Mouse (Mus musculus) left cerebral cortex, postnatal 36 days (tissue): Measurements from ENCODE around the gene Tekt2. TPM values are rescaled to one million over a fixed set of nuclear protein-coding genes. Genes with fewer than 3 reads are reported as not detected.
A peak's percentile ranks its signal among the peaks of the same experiment; 100 is the strongest.

Experiments used
- DNase-seq, 2 experiments: peaks; one replicate each; pipeline ENCODE4 v3.0.0; 2021 to 2022; ENCODE audit warnings: low spot score in 2 of 2, mixed read lengths in 1 of 2
- intact Hi-C: fragments of 180-260 bp; cut with DNase I; formaldehyde crosslinking; loops from one replicate; pipeline ENCODE4 v1.15.1; 2025
- total RNA-seq, 2 experiments: library from RNA; stranded (reverse); gene quantifications; 2 replicates each; pipeline ENCODE4 v1.2.3; 2021

Tekt2 gene
- 1 to 10 TPM; 1.1 to 2.2 TPM for total RNA-seq

DNA sequence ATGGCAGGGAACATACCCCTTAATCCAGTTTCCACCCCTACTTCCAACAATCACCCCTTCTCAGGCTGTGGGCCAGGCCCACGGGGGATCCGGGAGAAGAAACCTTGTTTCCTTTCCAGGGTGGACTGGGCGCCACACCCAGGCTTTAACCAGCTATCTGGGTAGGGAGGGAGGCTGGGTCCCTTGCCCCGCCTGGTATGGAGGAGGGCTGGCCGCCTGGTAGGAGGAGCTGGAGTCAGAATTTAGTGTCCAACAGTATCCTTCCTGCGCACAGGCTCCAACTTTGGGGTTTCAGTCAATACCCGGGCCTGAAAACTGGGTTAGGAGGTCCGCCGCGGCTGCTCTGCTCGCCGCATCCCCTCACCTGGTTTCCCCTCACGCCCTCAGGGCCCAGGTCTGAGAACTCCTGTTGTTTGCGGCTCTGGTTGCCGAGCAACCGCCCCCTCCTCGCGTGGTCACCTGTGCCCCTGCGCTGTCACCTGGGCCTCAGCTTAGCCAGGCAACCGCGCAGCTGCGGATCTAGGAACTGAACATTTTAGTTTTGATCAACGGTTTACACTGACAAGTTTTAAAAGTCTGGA is at the start of gene Tekt2:
Gene Tekt2, minus strand, starts transcription at position 408 of the 581 bp plus-strand sequence.
- no peak for DNase-seq
- intact Hi-C loops = no loop called here

GRCm38 (mm10) chr4:126371497-126371896 is 46.0 kb upstream of the Tekt2 start:
- DNase-seq = peak in 1 of 2 experiments; percentile 7
- intact Hi-C loops = no loop called here

DNA sequence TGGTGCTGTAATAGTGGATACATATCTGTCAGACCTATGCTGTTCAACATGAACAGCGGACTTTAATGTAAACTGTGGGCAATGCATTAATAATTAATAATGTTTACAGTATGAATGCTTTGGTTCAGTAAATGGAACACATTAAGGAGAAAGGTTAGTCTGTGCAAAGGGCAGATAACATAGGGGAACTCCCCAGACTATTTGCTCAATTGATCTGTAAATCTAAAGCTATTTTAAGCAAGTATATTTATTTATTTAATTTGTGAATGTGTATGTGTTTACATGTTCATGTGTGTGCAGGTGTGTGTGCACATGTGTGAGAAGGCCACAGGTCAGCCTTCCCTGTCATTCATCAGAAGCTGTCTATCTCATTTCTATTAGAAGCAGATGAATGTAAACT is 34.6 kb upstream of the Tekt2 start:
- DNase-seq = no peak
- intact Hi-C loops = no loop called here

GRCm38 (mm10) chr4:126343451-126343850 is 18.0 kb upstream of the Tekt2 start:
- intact Hi-C loops = no loop called here
- no peak for DNase-seq

GRCm38 (mm10) chr4:126339461-126339860 is 14.0 kb upstream of the Tekt2 start:
- intact Hi-C loops = no loop called here
- no peak for DNase-seq

GRCm38 (mm10) chr4:126332358-126332757 is 6.9 kb upstream of the Tekt2 start:
- intact Hi-C loops = no loop called here
- DNase-seq = no peak

DNA sequence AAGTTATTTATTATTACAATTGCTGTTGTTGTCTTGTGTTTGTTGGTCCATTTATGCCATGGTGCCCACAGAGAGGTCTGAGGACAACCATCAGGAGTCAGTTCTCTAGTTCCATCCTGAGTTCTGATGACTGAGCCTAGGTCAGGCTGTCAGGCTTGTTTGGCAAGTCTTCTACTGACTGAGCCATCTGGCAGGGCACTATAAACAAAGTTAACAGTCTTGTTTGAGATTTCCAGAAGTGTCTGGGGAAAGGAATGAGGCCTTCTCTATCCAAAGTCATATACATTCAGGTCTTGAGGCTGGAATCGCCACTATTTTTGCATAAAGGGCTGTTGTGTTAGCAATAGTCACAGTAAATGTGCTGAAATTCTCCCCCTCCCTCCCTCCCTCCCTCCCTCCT is 6.3 kb upstream of the Tekt2 start:
- intact Hi-C loops = no loop called here
- no peak for DNase-seq

- DNase-seq = no peak
- intact Hi-C loops = no loop called here
These were observed 4.8 kb upstream of the Tekt2 start for GRCm38 (mm10) chr4:126330295-126330694.

DNA sequence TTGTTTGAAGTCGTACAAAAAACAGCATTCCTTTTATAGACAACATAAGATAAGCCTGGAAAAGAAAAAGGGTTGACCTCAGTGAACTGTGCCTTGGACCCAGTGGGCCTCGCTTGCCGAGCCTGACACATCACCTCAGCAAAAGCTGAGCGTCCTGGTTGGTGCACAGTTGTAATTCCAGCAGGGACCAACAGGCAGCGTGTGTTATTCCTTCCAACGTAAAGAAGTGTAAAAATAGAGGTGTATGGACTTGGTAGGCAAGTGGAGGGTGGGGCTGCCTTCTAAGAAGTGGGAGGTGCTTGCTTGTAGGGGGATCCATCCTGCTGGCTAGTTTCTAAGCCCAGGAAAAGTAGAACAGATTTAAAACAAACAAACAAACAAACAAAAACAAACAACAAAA is 548 bp upstream of the Tekt2 start:
- DNase-seq = no peak
- intact Hi-C loops = no loop called here

GRCm38 (mm10) chr4:126324861-126325260 is 627 bp downstream of the Tekt2 start:
- no peak for DNase-seq
- intact Hi-C loops = no loop called here

DNA sequence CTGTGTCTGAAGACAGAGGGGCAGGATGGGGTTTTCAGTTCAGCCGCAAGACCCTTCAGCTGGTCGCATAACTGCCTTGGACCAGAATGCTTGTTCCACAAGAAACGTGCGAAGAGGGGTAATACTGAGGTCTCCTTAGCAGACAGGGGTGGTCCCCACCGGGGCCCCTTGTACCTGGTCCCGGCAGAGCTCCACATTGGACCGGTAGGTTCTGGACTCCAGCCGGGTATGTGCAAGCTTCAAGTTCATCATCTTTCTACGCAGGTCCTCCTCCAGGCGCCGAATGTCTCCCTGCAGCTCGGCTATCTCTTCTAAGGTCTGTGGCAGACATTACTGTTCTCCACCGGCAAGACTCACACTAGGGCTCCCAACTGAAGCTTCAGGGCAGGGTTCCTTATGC is 2.8 kb downstream of the Tekt2 start:
- intact Hi-C loops = no loop called here

DNA sequence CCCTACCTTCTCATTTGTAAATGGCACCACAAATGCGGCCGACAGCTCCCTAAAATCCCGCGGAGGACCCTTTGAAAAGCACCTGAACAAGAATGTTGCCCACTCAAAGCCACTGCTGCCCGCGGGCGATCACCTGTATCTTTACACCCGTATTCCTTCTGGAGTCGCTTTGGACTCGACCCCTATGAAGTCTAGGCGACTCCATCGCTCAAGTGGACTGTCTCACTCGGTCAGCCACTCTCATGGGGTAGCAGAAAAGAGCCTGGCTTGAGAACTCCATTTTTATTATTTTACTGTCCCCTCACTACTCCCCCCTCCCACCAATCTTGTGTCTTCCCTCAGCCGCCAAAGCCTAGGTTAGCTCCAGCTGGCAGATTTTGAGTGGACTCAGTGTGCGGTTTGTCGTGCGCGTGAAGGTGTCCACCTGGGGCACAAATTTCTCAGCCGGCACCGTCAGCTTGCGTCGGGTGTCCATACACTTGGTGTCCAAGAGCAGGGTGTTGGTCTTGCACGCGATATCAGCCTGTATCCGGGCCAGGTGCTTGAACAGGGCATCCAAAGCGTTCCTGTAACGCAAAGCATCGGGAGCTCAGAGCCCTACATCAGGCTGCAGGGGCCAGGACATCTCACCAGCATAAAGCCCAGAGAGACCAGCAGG is 3.5 kb downstream of the Tekt2 start:
- no peak for DNase-seq
- intact Hi-C loops = no loop called here

More for the DNA sequence above, 2.8 kb downstream of the Tekt2 start:
- no peak for DNase-seq

DNA sequence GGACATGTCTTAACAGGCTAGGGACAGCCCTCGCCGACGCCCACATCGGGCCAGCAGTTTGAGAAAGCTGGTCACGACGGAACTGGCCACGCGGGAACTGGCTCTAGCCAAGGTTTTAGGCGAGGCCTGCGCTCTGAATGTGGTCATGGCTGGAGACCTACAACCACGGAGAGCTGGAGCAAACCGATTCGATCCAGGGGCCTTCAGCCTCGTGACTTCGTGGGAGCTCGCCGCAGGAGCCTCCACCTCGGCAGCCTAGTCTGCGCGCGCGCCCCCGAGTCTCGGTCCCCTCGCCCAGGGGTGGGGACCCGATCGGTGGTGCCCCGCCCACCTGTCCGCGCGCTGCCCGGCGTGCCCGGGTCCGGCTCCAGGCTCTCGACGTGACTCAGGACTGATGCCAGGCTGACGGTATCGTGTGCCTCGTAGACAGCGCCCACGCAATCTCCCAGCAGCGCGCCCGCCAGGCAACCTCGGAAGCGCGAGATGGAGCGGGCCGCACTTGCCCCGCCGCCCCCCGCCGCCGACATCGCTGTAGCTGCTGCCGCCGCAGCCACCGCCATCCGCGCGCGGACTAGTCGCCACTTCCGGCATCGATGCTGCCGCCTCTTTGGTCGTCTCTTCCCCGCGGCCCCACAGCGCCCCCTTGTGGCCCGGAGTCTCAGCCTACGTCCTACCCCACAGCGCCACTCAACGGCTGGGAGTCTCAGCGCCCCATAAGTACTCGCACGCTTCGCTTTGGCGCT is 4.2 kb downstream of the Tekt2 start, which contains the start of gene Adprhl2:
Gene Adprhl2, minus strand, starts transcription at position 593 of the 743 bp plus-strand sequence.
- DNase-seq = peak; percentile 99
- intact Hi-C loops = no loop called here

DNA sequence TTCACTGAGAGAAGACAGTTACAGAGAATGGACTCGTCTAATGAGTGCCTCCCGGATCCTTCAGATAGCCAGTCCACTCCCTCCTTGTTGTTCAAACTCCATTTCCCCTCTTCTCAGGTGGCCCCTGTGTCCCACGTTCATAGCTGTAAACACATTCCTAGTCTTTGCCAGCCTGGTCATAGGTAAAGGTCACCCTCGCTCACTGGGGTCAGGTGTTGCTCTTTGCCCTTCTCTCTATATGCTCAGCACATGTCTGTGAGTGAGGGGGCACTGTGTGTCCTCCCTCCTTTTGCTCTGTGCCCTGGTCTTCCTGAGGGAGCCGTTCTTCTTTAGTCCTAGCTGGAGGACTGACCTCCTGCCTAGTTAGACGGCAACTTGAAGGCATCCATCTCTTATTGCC is 5.7 kb downstream of the Tekt2 start:
- DNase-seq = no peak
- intact Hi-C loops = no loop called here

- intact Hi-C loops = no loop called here
- no peak for DNase-seq
These were observed 8.9 kb downstream of the Tekt2 start for GRCm38 (mm10) chr4:126316443-126317040.

DNA sequence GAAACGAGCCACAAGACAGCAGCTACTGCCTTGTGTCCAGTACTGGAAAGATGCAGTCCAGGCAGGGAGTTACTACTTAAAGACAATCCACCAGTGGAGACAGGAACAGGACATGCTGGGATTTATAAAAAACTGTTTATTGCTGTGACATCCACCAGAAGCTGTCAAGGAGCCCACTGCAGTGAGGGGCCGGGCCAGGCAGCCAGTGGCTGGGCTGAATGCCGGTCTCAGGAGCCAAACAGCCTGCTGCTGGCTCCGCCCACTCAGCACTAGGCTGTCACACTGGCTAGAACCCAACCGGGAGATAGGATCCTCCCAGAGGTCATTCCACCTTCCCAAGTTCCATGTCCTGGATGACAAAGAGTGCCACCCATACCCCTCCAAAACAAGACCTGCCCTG is 9.6 kb downstream of the Tekt2 start:
- intact Hi-C loops = no loop called here
- DNase-seq = no peak

- no peak for DNase-seq
- intact Hi-C loops = loop anchor here (5.0 kb wide), 1 partner anchor 47 kb away; no protein-coding TSS in a partner anchor
These were observed 11.1 kb downstream of the Tekt2 start for GRCm38 (mm10) chr4:126314393-126314792.

GRCm38 (mm10) chr4:126313202-126313601 is 12.3 kb downstream of the Tekt2 start:
- intact Hi-C loops = loop anchor here (5.0 kb wide), 1 partner anchor 46 kb away; no protein-coding TSS in a partner anchor
- no peak for DNase-seq

GRCm38 (mm10) chr4:126311566-126312200 is 13.8 kb downstream of the Tekt2 start:
- intact Hi-C loops = loop anchor here (5.0 kb wide), 1 partner anchor 44 kb away; no protein-coding TSS in a partner anchor
- no peak for DNase-seq

GRCm38 (mm10) chr4:126310344-126310743 is 15.1 kb downstream of the Tekt2 start:
- DNase-seq = no peak
- intact Hi-C loops = loop anchor here (5.0 kb wide), 1 partner anchor 43 kb away; no protein-coding TSS in a partner anchor
